Mouse (Mus musculus) kidney, adult 2 months (tissue): ENCODE results near the gene Ntm.

Source experiments
- CTCF ChIP-seq: fragments of 200-500 bp; conservative IDR thresholded peaks from 2 replicates; pipeline ENCODE4 v1.5.1; 2011; ENCODE audit warnings: low read depth, mild to moderate bottlenecking, control low read depth, low read length, moderate library complexity, mixed read lengths; ENCODE audit not compliant: insufficient read depth, insufficient read length
- POLR2A ChIP-seq: fragments of 200-500 bp; IDR thresholded peaks from one replicate; pipeline ENCODE4 v1.6.1; 2011; ENCODE audit warnings: low read depth, low read length, control low read depth

DNA sequence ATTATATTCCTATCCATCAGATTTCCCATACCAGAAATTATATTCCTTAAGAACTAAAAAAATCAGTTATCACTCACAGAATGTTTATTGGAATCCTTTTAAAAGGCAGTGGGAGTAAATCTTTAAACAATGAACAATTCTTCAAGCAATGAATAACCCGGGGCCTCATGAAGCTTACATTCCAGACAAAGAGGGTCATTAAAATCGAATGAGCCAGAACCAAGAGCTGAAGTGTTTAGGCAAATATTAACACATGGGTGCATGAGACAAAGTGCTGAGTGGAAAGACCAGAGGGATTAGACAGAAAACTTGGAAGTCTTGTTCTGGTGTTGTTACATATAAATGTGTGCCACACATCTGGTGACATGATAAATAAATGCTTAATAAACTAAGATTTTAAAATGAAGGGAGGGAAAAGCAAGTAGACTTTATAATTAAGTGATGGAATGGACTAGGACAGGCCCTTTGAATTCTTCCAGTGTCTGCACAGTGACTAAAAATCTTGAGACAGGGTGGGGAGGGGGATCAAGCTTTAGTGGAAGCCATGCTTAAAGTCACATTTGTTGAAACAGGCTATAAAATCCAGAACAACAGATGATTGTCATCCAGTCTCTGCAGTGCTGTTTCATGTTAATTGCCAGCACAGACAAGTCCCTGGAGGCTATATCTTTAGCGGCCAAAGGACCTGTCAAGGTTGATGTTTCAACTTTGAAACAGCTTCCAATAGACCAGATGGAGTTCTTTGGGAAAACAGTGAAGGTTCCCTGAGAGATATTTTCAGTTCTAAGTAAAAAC is 630.4 kb downstream of the Ntm start:
- no peak for TF ChIP-seq CTCF
- no peak for TF ChIP-seq POLR2A
